Mouse (Mus musculus) liver, adult 2 months (tissue): ENCODE results near the gene Cacna1g. TPM values are rescaled to one million over a fixed set of nuclear protein-coding genes. Genes with fewer than 3 reads are reported as not detected.

ENCODE experiments used
- DNase-seq: peaks from one replicate; pipeline ENCODE4 v3.0.0-alpha.2; 2011; ENCODE audit warnings: low read depth, low spot score; ENCODE audit errors: extremely low read depth
- H3K27ac ChIP-seq: fragments of 200-500 bp; replicated peaks from 2 replicates; pipeline ENCODE4 v1.5.1; 2012; ENCODE audit warnings: low read depth, mild to moderate bottlenecking, control low read depth, inconsistent platforms, low read length; ENCODE audit not compliant: insufficient read depth
- H3K27me3 ChIP-seq: fragments of 200-500 bp; 2 replicates; pipeline ENCODE4 v1.6.1; 2012; ENCODE audit warnings: mild to moderate bottlenecking, moderate library complexity, low read length, inconsistent platforms; ENCODE audit not compliant: control insufficient read depth, insufficient read depth
- H3K36me3 ChIP-seq: fragments of 200-500 bp; 2 replicates; pipeline ENCODE4 v1.6.1; 2012; ENCODE audit warnings: low read length, inconsistent platforms; ENCODE audit not compliant: control insufficient read depth, insufficient read depth
- H3K4me1 ChIP-seq: fragments of 200-500 bp; 2 replicates; pipeline ENCODE4 v1.6.1; 2011; ENCODE audit warnings: low read length; ENCODE audit not compliant: control insufficient read depth, insufficient read depth
- H3K4me3 ChIP-seq: fragments of 200-500 bp; 2 replicates; pipeline ENCODE4 v1.5.1; 2011; ENCODE audit warnings: low read depth, mild to moderate bottlenecking, control low read depth, low read length, moderate library complexity; ENCODE audit not compliant: insufficient read depth
- H3K79me2 ChIP-seq: fragments of 200-500 bp; 2 replicates; pipeline ENCODE4 v1.6.1; 2012; ENCODE audit warnings: inconsistent platforms, mild to moderate bottlenecking, low read length, moderate library complexity; ENCODE audit not compliant: control insufficient read depth, insufficient read depth
- H3K9ac ChIP-seq: fragments of 200-500 bp; 2 replicates; pipeline ENCODE4 v1.6.1; 2012; ENCODE audit warnings: low read depth, mild to moderate bottlenecking, control low read depth, inconsistent platforms, low read length
- CTCF ChIP-seq: fragments of 200-500 bp; IDR thresholded peaks from 2 replicates; pipeline ENCODE4 v1.5.1; 2011; ENCODE audit warnings: low read depth, low read length, control low read depth
- POLR2A ChIP-seq: fragments of 200-500 bp; IDR thresholded peaks from 2 replicates; pipeline ENCODE4 v1.6.1; 2011; ENCODE audit warnings: low read length, control low read depth; ENCODE audit not compliant: insufficient read depth; ENCODE audit errors: extremely low read depth
- WGBS: fragments of 180-500 bp; shearing (Covaris S2); methylation state at CpG from one replicate; pipeline ENCODE4 v1.1.7; 2018; 5-methylcytosine and 5-hydroxymethylcytosine counted together
- polyA plus RNA-seq: library from polyadenylated mRNA; depleted of rRNA; stranded (reverse); fragments of >200 nt; gene quantifications from 2 replicates; pipeline ENCODE4 v1.2.3, GENCODE M21; 2012
- total RNA-seq: library from RNA; depleted of rRNA; stranded (reverse); fragments of >200 nt; gene quantifications from 2 replicates; pipeline ENCODE4 v1.2.3, GENCODE M21; 2014

The Cacna1g gene
- total and polyA plus RNA-seq, 2 experiments: under 0.01 to 0.26 TPM

DNA sequence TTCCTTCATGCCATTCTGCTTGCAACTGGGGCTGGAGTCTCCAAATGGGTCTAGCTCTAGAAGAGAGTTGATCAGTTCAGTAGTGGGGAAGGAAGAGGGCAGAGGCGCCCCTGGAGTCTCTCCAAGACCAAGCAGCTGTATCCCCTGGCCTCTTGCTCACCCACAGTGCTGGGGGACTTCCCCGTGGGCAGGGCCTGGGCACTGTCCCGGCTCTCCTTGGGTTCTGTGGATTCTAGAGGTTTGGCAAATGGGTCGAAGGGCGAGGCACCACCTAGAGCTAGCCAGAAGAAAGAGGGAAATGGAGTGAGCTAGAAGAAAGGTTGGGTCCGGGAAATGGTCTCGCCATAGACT, 17.7 kb upstream of the Cacna1g start:
- H3K79me2 ChIP-seq: no peaks in the 10 kb centered on the region
- H3K36me3 ChIP-seq: no peaks in the 10 kb centered on the region
- no peak for TF ChIP-seq POLR2A
- no peak for TF ChIP-seq CTCF
- H3K27me3 ChIP-seq: peaks cover 6% of the 10 kb centered on the region; the same call in 1 of the 2 replicates
- DNase-seq: no peak
- WGBS: 65% methylated on average over 7 of the region's 7 CpGs
- H3K4me3 ChIP-seq: no peak overlapping the region
- no peak overlapping the region for H3K9ac ChIP-seq
- H3K27ac ChIP-seq: no peak overlapping the region
- no peaks in the 10 kb centered on the region for H3K4me1 ChIP-seq

DNA sequence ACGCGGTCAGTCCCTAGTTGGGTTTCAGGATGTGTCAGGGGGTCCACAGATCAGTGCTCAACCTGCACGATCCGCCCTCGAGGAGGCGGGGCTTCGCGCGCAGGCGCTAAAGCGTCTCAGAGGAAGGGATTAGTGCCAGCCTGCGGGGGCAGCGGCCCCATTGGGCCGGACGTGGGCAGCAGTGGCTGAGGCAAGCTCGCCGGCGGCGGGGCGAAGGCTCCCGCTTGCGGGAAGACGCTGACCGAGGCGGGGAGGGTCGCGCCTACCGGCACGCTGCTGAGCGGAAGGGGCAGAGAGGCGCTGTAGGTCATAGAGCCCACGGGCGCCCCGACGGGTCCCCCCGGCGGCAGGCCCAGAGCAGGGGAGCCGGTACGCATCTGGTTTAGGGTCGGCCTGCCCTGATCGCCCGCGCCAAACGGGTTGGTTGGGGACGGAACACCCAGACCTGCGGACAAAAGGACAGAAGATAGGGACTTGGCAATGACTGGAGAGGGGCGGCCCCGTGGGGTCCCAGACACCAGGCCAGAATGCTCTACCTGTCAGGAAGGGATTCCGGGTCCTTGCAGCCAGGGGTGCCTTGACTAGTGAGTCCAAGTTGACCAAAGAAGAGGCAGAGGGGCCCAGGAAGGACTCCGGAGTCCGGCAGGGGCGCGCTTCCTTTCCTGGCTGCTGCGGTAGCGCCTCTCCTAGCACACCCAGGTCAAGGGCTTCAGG, 17.2 kb upstream of the Cacna1g start:
- Histone ChIP-seq H3K4me1 (no peaks in the 10 kb centered on the region), H3K27me3 (peaks cover 6% of the 10 kb centered on the region; the same call in 1 of the 2 replicates), H3K36me3 (no peaks in the 10 kb centered on the region), H3K9ac (peak overlapping the region; percentile 42), H3K27ac (no peak overlapping the region), H3K4me3 (peak overlapping the region; percentile 39; the same call in 1 of the 2 replicates), H3K79me2 (no peaks in the 10 kb centered on the region)
- DNase-seq: no peak
- WGBS: 7% methylated on average over 55 of the region's 55 CpGs
- TF ChIP-seq CTCF (no peak), POLR2A (no peak)

GRCm38 (mm10) chr11:94489745-94490144, 15.7 kb upstream of the Cacna1g start:
- H3K79me2 ChIP-seq: no peaks in the 10 kb centered on the region
- TF ChIP-seq POLR2A (no peak), CTCF (no peak)
- H3K4me1 ChIP-seq: no peaks in the 10 kb centered on the region
- no peak overlapping the region for H3K27ac ChIP-seq
- peaks cover 6% of the 10 kb centered on the region; the same call in 1 of the 2 replicates for H3K27me3 ChIP-seq
- no peak overlapping the region for H3K4me3 ChIP-seq
- H3K9ac ChIP-seq: no peak overlapping the region
- H3K36me3 ChIP-seq: no peaks in the 10 kb centered on the region
- 41% methylated on average over 4 of the region's 4 CpGs for whole genome bisulfite sequencing
- no peak for DNase-seq

DNA sequence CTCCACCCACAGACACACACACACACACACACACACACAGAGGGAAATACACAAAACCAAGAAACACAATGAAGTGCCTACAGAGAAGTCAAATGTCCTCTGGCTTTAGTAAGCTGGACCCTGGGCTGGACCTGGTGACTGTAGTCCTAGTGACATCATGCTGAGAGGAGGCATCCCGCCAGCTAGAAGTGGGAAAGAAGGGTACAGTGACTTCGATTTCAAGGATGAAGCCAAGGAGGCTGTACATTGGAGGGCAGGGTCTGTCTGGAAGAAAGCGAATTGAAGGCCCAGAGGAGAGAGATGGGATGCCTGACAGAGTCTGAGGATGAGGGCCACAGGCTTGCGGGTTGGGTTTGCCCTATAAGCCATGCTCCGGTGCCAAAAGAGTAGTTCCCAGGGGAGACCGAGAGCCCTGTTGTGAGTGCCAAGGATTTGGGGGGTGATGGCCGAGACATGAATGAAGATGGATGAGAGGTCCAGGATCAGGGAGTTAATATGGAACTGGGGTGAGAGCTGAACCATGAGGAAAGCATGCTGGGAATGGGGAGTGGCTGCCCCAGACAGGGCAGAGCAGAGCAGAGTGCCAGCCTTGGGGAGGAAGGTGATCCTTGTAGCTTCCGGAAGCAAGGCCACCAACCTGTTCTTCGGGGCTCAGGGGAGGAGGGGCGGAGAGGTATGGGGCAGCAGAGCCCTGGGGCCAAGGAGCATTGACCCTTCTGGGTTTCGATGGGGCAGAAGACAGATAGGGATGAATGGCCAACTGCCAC, 15.0 kb upstream of the Cacna1g start:
- no peak for DNase-seq
- Histone ChIP-seq H3K36me3 (no peaks in the 10 kb centered on the region), H3K27ac (no peak overlapping the region), H3K9ac (no peak overlapping the region), H3K4me3 (no peak overlapping the region), H3K79me2 (no peaks in the 10 kb centered on the region), H3K27me3 (peaks cover 6% of the 10 kb centered on the region; the same call in 1 of the 2 replicates), H3K4me1 (no peaks in the 10 kb centered on the region)
- TF ChIP-seq POLR2A (no peak), CTCF (no peak)
- 89% methylated on average over 11 of the region's 11 CpGs for WGBS

DNA sequence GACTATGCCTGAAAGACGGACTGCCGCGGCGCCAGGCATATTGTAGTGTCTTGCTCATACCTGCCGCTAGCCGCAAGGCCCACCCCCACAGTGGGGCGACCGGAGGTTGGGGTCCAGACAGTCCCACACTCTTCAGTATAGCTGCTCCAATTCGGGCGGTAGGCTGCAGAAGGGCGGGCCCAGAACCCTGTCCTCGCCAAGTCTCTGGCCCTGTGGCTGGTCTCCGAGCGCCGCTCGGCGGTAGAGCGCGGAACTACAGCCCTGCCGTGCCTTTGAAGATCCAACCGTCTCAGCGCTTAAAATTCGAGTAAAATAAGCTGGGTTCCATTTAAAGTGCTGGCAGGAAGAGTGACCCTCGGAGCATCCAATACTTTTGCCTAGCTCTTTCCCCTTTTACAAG, 12.0 kb upstream of the Cacna1g start, which contains the start of gene Spata20:
Gene Spata20, minus strand, starts transcription at position 179 of the 400 bp plus-strand sequence.
- H3K27me3 ChIP-seq: 0 out of 2 replicates have a peak, but pooled peaks cover 1% of the 10 kb centered on the region
- H3K4me3 ChIP-seq: no peak within 1 kb of the TSS
- no peaks in the 10 kb centered on the region for H3K79me2 ChIP-seq
- WGBS: 4% methylated on average over 24 of the region's 24 CpGs
- no peaks in the 10 kb centered on the region for H3K36me3 ChIP-seq
- H3K4me1 ChIP-seq: no peaks in the 10 kb centered on the region
- peak; percentile 24 for DNase-seq
- TF ChIP-seq POLR2A: no peak
- peak; percentile 97 for TF ChIP-seq CTCF
- H3K27ac ChIP-seq: no peak within 1 kb of the TSS
- H3K9ac ChIP-seq: no peak within 1 kb of the TSS

GRCm38 (mm10) chr11:94485223-94485622, 11.2 kb upstream of the Cacna1g start:
- Histone ChIP-seq H3K4me3 (no peak overlapping the region), H3K4me1 (no peaks in the 10 kb centered on the region), H3K27ac (no peak overlapping the region), H3K79me2 (no peaks in the 10 kb centered on the region), H3K36me3 (no peaks in the 10 kb centered on the region), H3K27me3 (no peaks in the 10 kb centered on the region), H3K9ac (no peak overlapping the region)
- no peak for TF ChIP-seq POLR2A
- no peak for TF ChIP-seq CTCF
- 78% methylated on average over 5 of the region's 5 CpGs for WGBS
- DNase-seq: no peak
